Mouse (Mus musculus) inflammation-experienced regulatory T-cells, adult 6 months (primary cell): Measurements from ENCODE around the gene Gm10097. TPM values are rescaled to one million over a fixed set of nuclear protein-coding genes. Genes with fewer than 3 reads are reported as not detected.

Source experiments
- ATAC-seq: one replicate; pipeline ENCODE4 v1.8.0; 2017
- polyA plus RNA-seq, 3 experiments: library from polyadenylated mRNA; unstranded; fragments of 100-300 nt; shearing (Covaris generic); gene quantifications; one replicate each; pipeline ENCODE4 v1.2.1; 2017

Gm10097 gene
- polyA plus RNA-seq, 3 experiments from 2014 or later: 0.29 to 0.59 (median 0.46) TPM

- ATAC-seq: no peak
Observed at GRCm38 (mm10) chr10:5085792-5086191, 16.8 kb downstream of the Gm10097 start.

GRCm38 (mm10) chr10:5086329-5086728 is 17.3 kb downstream of the Gm10097 start:
- no peak for ATAC-seq

- no peak for ATAC-seq
Observed at GRCm38 (mm10) chr10:5087336-5087735, 18.3 kb downstream of the Gm10097 start.

- ATAC-seq: no peak
Observed at GRCm38 (mm10) chr10:5089133-5089532, 20.1 kb downstream of the Gm10097 start.

GRCm38 (mm10) chr10:5096996-5097753 is 28.2 kb downstream of the Gm10097 start:
- no peak for ATAC-seq

- ATAC-seq: no peak
Observed at GRCm38 (mm10) chr10:5097754-5098137, 28.8 kb downstream of the Gm10097 start.

- no peak for ATAC-seq
Observed at GRCm38 (mm10) chr10:5110773-5111172, 41.8 kb downstream of the Gm10097 start.

- ATAC-seq: no peak
Observed at GRCm38 (mm10) chr10:5116155-5116554, 47.2 kb downstream of the Gm10097 start.

GRCm38 (mm10) chr10:5116720-5117119 is 47.7 kb downstream of the Gm10097 start:
- ATAC-seq: no peak
